Mouse (Mus musculus) limb, embryonic 11.5 days (tissue): Measurements from ENCODE around the gene Prrc2a. TPM values are rescaled to one million over a fixed set of nuclear protein-coding genes. Genes with fewer than 3 reads are reported as not detected.

ENCODE experiments used
- ATAC-seq: fragments of 200-750 bp; cut with Nextera tagmentation; 2 replicates; pipeline ENCODE4 v1.8.0; 2017; ENCODE audit warnings: low read depth; ENCODE audit not compliant: insufficient number of reproducible peaks, low FRiP score, low TSS enrichment
- DNase-seq: peaks from one replicate; pipeline ENCODE4 v3.0.0-alpha.2; 2015; ENCODE audit warnings: low spot score
- H3K27ac ChIP-seq: fragments of 300-500 bp; sonication (generic); replicated peaks from 2 replicates; pipeline ENCODE4 v1.5.1; 2014; ENCODE audit warnings: low read depth, mild to moderate bottlenecking, low read length
- H3K27me3 ChIP-seq: fragments of 300-500 bp; sonication (generic); 2 replicates; pipeline ENCODE4 v1.6.1; 2014; ENCODE audit warnings: mild to moderate bottlenecking, low read length, mixed read lengths; ENCODE audit not compliant: control insufficient read depth, insufficient read depth
- H3K36me3 ChIP-seq: fragments of 300-500 bp; sonication (generic); 2 replicates; pipeline ENCODE4 v1.6.1; 2014; ENCODE audit warnings: mild to moderate bottlenecking, low read length, moderate library complexity, mixed read lengths; ENCODE audit not compliant: control insufficient read depth, insufficient read depth
- H3K4me1 ChIP-seq: fragments of 300-500 bp; sonication (generic); 2 replicates; pipeline ENCODE4 v1.6.1; 2014; ENCODE audit warnings: low read length, mixed read lengths; ENCODE audit not compliant: control insufficient read depth, insufficient read depth
- H3K4me2 ChIP-seq: fragments of 300-500 bp; sonication (generic); 2 replicates; pipeline ENCODE4 v1.6.1; 2014; ENCODE audit warnings: low read depth, mild to moderate bottlenecking, moderate library complexity; ENCODE audit not compliant: severe bottlenecking
- H3K4me3 ChIP-seq: fragments of 300-500 bp; sonication (generic); 2 replicates; pipeline ENCODE4 v1.5.1; 2014; ENCODE audit warnings: low read depth, low read length
- H3K9ac ChIP-seq: fragments of 300-500 bp; sonication (generic); 2 replicates; pipeline ENCODE4 v1.6.1; 2014; ENCODE audit warnings: mild to moderate bottlenecking, low read length
- H3K9me3 ChIP-seq: fragments of 300-500 bp; sonication (generic); 2 replicates; pipeline ENCODE4 v1.6.1; 2016; ENCODE audit warnings: low read length; ENCODE audit not compliant: control insufficient read depth
- WGBS: fragments of 180-500 bp; shearing (Covaris S2); extraction: QIAGEN DNeasy Blood & Tissue Kit; methylation state at CpG from one replicate; pipeline ENCODE4 v1.1.7; 2014; 5-methylcytosine and 5-hydroxymethylcytosine counted together
- polyA plus RNA-seq: library from polyadenylated mRNA; unstranded; fragments of >200 nt; fragmentation: Nextera tagmentation; extraction: Ambion mirVana; gene quantifications from 2 replicates; pipeline ENCODE4 v1.2.1, GENCODE M21; 2014

Prrc2a gene
- polyA plus RNA-seq: 215 and 234 TPM in 2 replicates

GRCm38 (mm10) chr17:35164568-35165450 is at the start of gene Prrc2a:
Gene Prrc2a, minus strand, starts transcription at chr17:35164897.
- Histone ChIP-seq H3K4me2 (peak within 1 kb of the TSS; percentile 96), H3K9ac (peak within 1 kb of the TSS; percentile 99), H3K9me3 (no peaks in the 10 kb centered on the region), H3K4me3 (peak within 1 kb of the TSS; percentile 100), H3K4me1 (peaks cover 11% of the 10 kb centered on the region; the same call in 1 of the 2 replicates), H3K36me3 (peaks cover 23% of the 10 kb centered on the region), H3K27ac (peak within 1 kb of the TSS; percentile 91), H3K27me3 (no peaks in the 10 kb centered on the region)
- ATAC-seq (peak; percentile 98), DNase-seq (peak; percentile 98)
- whole genome bisulfite sequencing: under 1% methylated on average over 78 of the region's 89 CpGs

- Histone ChIP-seq H3K27me3 (no peaks in the 10 kb centered on the region), H3K36me3 (no peaks in the 10 kb centered on the region), H3K4me1 (no peaks in the 10 kb centered on the region), H3K4me3 (no peak overlapping the region), H3K9ac (no peak overlapping the region), H3K4me2 (no peak overlapping the region), H3K27ac (no peak overlapping the region), H3K9me3 (no peaks in the 10 kb centered on the region)
- WGBS: 92% methylated on average over 5 of the region's 5 CpGs
- DNase-seq: no peak
- no peak for ATAC-seq
Observed at GRCm38 (mm10) chr17:35213071-35213470, 48.4 kb upstream of the Prrc2a start.

- H3K4me2 ChIP-seq: no peak overlapping the region
- no peak overlapping the region for H3K27ac ChIP-seq
- 71% methylated on average over 3 of the region's 3 CpGs for WGBS
- no peak overlapping the region for H3K9ac ChIP-seq
- DNase-seq: no peak
- ATAC-seq: no peak
- H3K9me3 ChIP-seq: no peaks in the 10 kb centered on the region
- no peak overlapping the region for H3K4me3 ChIP-seq
- H3K27me3 ChIP-seq: no peaks in the 10 kb centered on the region
- H3K36me3 ChIP-seq: no peaks in the 10 kb centered on the region
- no peaks in the 10 kb centered on the region for H3K4me1 ChIP-seq
Observed at GRCm38 (mm10) chr17:35210593-35210992, 45.9 kb upstream of the Prrc2a start.

GRCm38 (mm10) chr17:35209785-35210535 is 45.3 kb upstream of the Prrc2a start:
- DNase-seq (no peak), ATAC-seq (no peak)
- H3K4me3 ChIP-seq: no peak overlapping the region
- no peaks in the 10 kb centered on the region for H3K9me3 ChIP-seq
- H3K27ac ChIP-seq: no peak overlapping the region
- H3K36me3 ChIP-seq: no peaks in the 10 kb centered on the region
- H3K9ac ChIP-seq: no peak overlapping the region
- H3K27me3 ChIP-seq: peaks cover 4% of the 10 kb centered on the region; the same call in 1 of the 2 replicates
- no peaks in the 10 kb centered on the region for H3K4me1 ChIP-seq
- WGBS: 82% methylated on average over 12 of the region's 12 CpGs
- no peak overlapping the region for H3K4me2 ChIP-seq

GRCm38 (mm10) chr17:35205380-35205769 is 40.7 kb upstream of the Prrc2a start:
- no peak overlapping the region for H3K4me3 ChIP-seq
- H3K9me3 ChIP-seq: no peaks in the 10 kb centered on the region
- H3K4me1 ChIP-seq: no peaks in the 10 kb centered on the region
- no peak overlapping the region for H3K9ac ChIP-seq
- 55% methylated on average over 10 of the region's 10 CpGs for whole genome bisulfite sequencing
- DNase-seq: no peak
- H3K27me3 ChIP-seq: peaks cover 16% of the 10 kb centered on the region; the same call in 1 of the 2 replicates
- no peaks in the 10 kb centered on the region for H3K36me3 ChIP-seq
- H3K27ac ChIP-seq: no peak overlapping the region
- no peak for ATAC-seq
- H3K4me2 ChIP-seq: no peak overlapping the region

- H3K9ac ChIP-seq: no peak within 1 kb of the TSS
- no peaks in the 10 kb centered on the region for H3K9me3 ChIP-seq
- no peak within 1 kb of the TSS for H3K27ac ChIP-seq
- H3K36me3 ChIP-seq: no peaks in the 10 kb centered on the region
- ATAC-seq: no peak
- no peak for DNase-seq
- no peak within 1 kb of the TSS for H3K4me3 ChIP-seq
- H3K27me3 ChIP-seq: peaks cover 18% of the 10 kb centered on the region; the same call in 1 of the 2 replicates
- no peak within 1 kb of the TSS for H3K4me2 ChIP-seq
- H3K4me1 ChIP-seq: no peaks in the 10 kb centered on the region
- WGBS: 29% methylated on average over 20 of the region's 20 CpGs
Observed at GRCm38 (mm10) chr17:35204494-35205379, 40.0 kb upstream of the Prrc2a start, which contains the start of gene Lta. Gene Lta, minus strand, starts transcription at chr17:35205351.

GRCm38 (mm10) chr17:35202442-35202841 is 37.7 kb upstream of the Prrc2a start:
- WGBS: 78% methylated on average over 4 of the region's 4 CpGs
- H3K27me3 ChIP-seq: peaks cover 18% of the 10 kb centered on the region; the same call in 1 of the 2 replicates
- no peak for ATAC-seq

More at GRCm38 (mm10) chr17:35202442-35202841, 37.7 kb upstream of the Prrc2a start:
- Histone ChIP-seq H3K4me2 (no peak overlapping the region), H3K36me3 (no peaks in the 10 kb centered on the region), H3K4me3 (no peak overlapping the region), H3K9ac (no peak overlapping the region), H3K9me3 (no peaks in the 10 kb centered on the region), H3K4me1 (peaks cover 2% of the 10 kb centered on the region; the same call in 1 of the 2 replicates), H3K27ac (no peak overlapping the region)
- DNase-seq: no peak
